Mouse (Mus musculus) C3H10T1/2 (cell line): ENCODE measurements around the gene Fdx1. TPM values are rescaled to one million over a fixed set of nuclear protein-coding genes. Genes with fewer than 3 reads are reported as not detected.

Experiments used
- polyA plus RNA-seq, 2 experiments: library from polyadenylated mRNA; unstranded; fragments of >200 nt; fragmentation: generic; extraction: Trizol; gene quantifications; one replicate each; pipeline ENCODE4 v1.2.1; 2012; ENCODE audit warnings: missing spikeins in 2 of 2

Gene Fdx1
- polyA plus RNA-seq, result 10 to 100 TPM; 18.4 to 32.0 TPM

GRCm38 (mm10) chr9:51962975-51963701 lies at the start of gene Fdx1:
Fdx1 (minus strand) TSS chr9:51963556.

Other genes with a start within 250 kb of the Fdx1 start
- gene Arhgap20, start 198.2 kb downstream of the Fdx1 start, polyA plus RNA-seq, result under 1 TPM in 1 of 2 experiments, not detected in 1; 0.17 TPM
- 10 to 100 TPM in 1 of 2 experiments, 1 to 10 TPM in 1; 4.4 to 21.5 TPM for gene Rdx, start 83.6 kb upstream of the Fdx1 start, polyA plus RNA-seq
- under 1 TPM; 0.02 to 0.51 TPM for gene Zc3h12c, start 205.0 kb upstream of the Fdx1 start, polyA plus RNA-seq